Mouse (Mus musculus) T-helper 17 cell (primary cell): Measurements from ENCODE around the gene Adgre5.

Experiments used
- in situ Hi-C, 2 experiments: fragments of 300-600 bp; cut with MboI, MseI; formaldehyde crosslinking; loops; 1 replicate in 1 of 2; 2 replicates in 1 of 2; pipeline ENCODE4 v1.15.1; 2025; ENCODE audit warnings: high pct_unique_total_duplicates in 2 of 2

Gene Adgre5

GRCm38 (mm10) chr8:83740976-83741741 is at the start of gene Adgre5:
TSS of gene Adgre5 (minus strand) at chr8:83741326.
- in situ Hi-C loops: loop anchor here in 1 of 2 experiments (10.0 kb wide), 1 partner anchor 296 kb away; no protein-coding TSS in a partner anchor

- in situ Hi-C loops: no loop called here
These were observed 48.7 kb upstream of the Adgre5 start for GRCm38 (mm10) chr8:83789826-83790225.

DNA sequence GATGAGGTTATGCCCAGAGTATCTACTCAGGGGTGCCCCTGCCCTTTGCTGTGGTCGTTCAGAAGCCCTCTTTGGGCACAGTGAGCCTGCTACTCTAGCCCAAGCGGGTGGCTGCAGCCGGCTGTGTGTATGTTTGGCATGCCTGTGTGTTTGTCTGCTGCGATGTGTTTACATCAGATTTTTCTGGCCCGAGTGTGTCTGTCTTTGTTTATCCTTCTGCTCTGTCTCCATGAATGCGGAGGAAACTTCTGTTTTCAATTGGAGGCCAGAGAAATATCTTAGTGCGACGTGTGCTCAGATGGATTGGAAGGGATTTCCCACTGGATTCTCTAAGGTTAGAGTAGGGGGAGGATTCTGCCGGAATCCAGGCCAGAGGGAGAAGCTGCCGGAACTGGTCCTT is 43.9 kb upstream of the Adgre5 start:
- in situ Hi-C loops: no loop called here

DNA sequence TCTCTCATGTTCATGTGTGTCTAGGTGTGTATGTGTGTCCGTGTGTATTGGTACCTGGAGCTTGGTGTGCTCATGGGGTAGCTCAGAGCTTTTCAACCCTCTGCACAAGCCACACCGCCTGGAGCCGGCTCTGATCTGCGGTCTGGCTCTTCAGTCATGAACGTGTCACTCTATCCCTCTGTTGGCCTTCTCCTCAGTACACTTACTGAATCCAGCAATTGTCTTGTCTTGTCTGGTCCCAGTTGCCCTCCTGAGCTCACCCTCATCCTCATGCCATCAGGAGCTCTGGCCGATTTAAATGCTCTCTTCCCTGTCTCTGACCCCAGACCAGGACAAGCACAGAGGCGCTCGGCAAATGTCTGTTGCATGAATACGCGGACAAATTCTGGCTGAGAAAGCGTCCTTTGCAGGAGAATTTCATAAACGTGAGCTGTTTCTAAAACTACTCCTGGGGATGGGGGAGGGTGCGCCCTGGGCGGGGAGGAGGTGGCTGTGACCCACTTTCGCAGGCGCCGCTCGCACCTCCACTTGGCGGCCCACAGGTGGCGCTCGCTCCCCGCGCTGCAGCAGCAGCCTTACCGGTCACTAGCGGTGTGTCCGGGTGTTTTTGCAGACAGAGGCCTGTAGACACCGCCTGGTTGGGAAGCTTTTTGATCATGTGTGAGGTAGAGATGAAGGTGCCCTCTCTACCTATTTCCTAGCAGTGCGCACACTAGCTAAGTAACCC is 41.9 kb upstream of the Adgre5 start:
- in situ Hi-C loops: loop anchor here (5.0 kb wide), 4 partner anchors 61 to 174 kb away; partner anchors contain the start of genes Asf1b (in 1 of the 2) and Gm10644 (in 1 of the 2)

DNA sequence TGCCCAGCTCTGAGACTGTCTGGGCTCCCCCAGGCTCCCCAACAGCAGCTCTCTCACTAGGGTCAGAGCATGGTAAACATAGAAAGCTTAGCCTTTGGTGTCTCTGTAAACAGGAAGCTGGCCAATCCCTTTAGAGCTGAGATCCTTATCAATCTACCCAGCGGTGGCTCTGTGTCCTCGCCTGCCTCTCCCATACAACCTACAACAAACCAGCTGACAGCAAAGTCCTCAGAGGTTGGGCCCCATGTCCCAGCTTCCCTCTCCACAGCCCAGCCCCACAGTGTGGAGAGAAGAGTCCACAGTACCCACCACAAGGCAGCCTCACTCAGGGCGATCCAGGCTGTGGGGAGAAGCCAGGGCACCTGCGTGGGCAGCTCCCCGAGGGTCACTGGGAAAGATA is 38.5 kb upstream of the Adgre5 start:
- in situ Hi-C loops: loop anchor here (5.0 kb wide), 4 partner anchors 57 to 178 kb away; partner anchors contain the start of genes Asf1b (in 1 of the 2) and Gm10644 (in 1 of the 2)

- in situ Hi-C loops: no loop called here
These were observed 36.9 kb upstream of the Adgre5 start for GRCm38 (mm10) chr8:83778051-83778450.

DNA sequence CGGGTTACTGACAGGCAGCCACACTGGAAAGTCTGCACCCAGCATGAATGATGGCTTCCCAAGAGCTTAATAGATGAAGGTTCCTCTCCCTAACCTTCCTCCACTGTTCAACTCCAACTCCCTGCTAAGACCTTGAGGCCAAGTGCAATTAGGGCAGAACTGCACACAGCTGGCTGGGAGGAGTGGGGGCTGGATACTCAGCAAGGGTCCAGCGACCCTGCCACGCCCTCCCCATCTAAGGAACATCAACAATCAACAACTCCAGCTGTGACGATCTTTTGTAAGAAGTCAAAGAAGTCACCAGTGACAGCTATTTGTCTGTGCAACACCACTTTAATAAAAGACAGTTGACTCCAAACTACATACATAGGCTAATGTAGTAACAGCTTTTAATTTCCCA is 35.5 kb upstream of the Adgre5 start:
- in situ Hi-C loops: no loop called here

GRCm38 (mm10) chr8:83774221-83774620 is 33.1 kb upstream of the Adgre5 start:
- in situ Hi-C loops: no loop called here

GRCm38 (mm10) chr8:83773452-83773846 is 32.3 kb upstream of the Adgre5 start:
- in situ Hi-C loops: no loop called here

DNA sequence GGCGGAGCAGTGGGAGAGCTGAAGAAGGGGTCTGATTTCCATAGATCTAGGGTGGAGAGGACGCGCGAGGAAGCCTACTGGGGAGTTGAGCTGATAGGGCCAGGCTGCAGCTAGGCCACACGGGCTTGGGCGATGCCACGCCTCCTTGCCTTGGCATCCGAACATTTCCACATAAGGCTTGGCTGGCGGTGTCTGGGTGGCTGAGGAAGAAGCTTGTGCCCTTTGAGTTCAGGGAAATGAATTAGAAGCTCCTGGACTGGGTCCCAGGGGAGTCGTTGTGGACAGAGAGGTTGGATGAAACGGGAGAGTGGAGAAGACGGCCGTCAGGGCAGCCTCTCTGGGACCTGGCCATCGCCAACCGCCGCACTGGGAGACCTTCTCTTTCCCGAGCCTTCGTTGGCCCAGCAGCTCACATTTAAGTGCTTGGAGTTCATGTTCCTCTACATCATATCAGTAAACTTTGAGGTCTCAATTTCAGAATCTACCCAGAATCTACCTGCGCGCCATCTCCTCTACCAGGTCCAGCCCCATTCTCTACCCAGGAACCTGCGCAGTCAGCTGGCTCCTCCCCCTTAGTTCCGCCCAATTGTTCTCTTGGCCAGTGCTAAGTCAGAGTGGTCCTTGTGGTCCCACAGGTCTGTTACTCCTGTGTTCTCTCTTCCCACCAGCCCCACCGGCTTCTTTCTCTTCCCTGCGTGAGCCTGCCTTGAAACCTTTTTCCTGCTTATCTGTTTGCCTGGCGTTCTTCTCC is 31.8 kb upstream of the Adgre5 start:
- in situ Hi-C loops: no loop called here

- in situ Hi-C loops: no loop called here
These were observed 30.7 kb upstream of the Adgre5 start for GRCm38 (mm10) chr8:83771791-83772190.

DNA sequence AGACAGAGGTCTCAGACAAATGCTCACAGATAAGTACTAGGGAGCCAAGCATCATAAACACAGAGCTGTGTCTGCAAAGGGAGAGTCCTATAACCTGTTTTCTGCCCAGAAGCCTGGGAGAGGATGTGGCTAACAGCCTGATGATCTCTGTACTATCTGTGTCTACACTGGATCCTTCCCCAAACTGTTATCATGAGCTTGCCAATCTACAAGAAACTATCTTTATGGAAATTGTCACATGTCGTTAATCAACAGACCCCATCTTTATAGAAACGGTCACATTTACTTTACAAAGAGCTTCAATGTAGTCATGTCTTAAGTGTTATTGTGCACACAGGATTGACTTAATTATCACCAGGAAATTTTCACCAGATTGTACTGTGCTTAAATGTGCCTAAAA is 29.5 kb upstream of the Adgre5 start:
- in situ Hi-C loops: no loop called here

- in situ Hi-C loops: no loop called here
These were observed 28.6 kb upstream of the Adgre5 start for GRCm38 (mm10) chr8:83769720-83770119.

DNA sequence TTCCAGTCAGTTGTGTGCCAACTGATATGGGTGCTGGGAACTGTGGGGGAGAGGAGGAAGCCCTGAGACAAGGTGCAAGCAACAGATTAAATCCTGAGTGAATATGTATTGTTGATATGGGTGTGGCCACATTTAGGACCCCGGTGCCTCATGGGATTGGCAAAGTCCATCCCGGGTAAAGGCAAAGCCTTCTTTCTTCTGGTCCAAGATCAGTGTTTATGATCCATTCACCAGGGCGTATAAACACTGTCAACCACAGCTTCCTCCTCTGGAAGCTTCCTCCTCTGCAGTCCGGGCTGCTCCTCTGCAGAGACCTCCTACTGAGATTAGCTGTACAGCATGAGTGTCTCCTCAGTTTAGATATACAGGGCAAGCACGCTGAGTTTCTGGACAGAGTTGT is 27.4 kb upstream of the Adgre5 start:
- in situ Hi-C loops: no loop called here

DNA sequence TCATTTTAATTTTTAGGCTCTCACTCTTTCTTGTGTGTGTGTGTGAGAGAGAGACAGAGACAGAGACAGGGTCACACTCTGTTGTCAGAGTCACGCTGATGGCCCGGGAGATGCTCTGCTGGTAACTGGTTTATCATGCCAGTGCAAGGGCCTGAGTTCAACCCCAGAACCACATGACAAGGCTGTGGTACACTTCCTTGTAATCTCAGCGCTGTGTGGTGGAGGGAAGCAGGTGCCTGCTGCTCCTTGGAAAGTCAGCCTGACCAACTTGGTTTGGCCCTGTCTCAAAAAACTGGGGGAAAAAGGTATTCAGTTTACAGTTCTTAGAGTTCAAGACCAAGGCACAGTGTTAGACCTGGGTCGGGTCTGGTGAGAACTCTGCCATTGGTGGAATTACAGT is 26.3 kb upstream of the Adgre5 start:
- in situ Hi-C loops: no loop called here

DNA sequence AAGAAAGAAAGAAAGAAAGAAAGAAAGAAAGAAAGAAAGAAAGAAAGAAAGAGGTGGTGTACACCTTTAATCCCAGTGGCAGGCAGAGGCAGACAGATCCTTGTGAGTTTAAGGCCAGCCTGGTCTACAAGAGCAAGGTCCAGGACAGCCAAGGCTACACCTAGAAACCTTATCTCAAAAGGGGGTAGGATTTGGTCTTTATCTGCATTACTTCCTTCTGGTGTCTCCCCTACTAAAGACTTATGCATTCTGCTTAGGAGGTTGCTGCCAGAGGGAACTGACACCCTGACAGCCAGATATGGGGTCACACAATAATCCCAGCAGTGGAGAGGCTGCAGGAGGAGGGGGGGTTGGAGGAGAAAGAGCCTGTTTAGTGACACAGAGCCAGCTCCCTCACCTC is 24.5 kb upstream of the Adgre5 start:
- in situ Hi-C loops: no loop called here

GRCm38 (mm10) chr8:83764717-83765116 is 23.6 kb upstream of the Adgre5 start:
- in situ Hi-C loops: no loop called here

GRCm38 (mm10) chr8:83764116-83764515 is 23.0 kb upstream of the Adgre5 start:
- in situ Hi-C loops: no loop called here

DNA sequence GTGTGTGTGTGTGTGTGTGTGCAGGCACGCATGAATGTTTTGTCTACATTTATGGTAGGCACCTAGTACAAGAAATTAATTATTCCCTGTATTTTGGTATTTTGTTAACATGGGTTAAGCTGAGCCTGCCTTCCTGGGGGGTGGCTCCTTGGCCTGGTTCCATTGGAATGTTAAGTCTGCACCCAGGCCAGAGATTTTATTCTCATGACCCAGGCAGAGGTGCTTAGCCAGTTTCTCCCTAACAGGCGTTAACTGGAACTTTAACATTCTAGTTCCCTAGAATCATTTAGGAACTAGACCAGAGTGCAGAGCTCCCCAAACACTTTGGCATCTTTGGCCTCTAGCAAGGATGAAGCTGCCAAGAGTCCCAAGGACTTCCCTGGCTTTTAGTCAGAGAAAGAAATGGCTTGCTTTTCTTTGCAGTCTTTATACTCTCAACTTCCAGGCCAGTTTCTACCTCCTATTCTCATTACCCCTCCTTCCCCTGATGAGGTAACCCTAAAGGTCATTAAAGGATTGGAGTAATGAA is 18.2 kb upstream of the Adgre5 start:
- in situ Hi-C loops: no loop called here

- in situ Hi-C loops: no loop called here
These were observed 17.2 kb upstream of the Adgre5 start for GRCm38 (mm10) chr8:83758298-83758697.

DNA sequence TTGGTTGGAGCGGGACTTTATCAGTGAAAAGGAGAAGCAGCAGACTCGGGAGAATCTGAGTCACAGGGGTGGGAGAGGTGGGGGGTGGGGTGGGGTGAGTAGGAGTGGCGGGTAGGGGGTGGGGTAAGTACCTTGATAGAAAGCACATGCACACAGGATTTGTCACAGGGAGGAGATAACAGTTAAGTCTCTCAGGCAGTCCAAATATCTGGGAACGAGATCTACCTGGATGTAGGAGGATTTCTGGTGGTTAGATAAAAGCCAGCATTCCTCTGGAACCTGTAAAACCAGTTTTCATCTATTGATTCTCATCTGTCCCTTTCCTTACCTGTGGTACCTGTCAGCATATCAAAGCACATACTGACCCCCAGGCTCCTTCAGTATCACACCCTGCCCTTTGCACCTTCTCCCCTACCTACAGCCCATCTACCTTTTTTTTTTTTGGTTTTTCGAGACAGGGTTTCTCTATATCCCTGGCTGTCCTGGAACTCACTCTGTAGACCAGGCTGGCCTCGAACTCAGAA is 16.0 kb upstream of the Adgre5 start:
- in situ Hi-C loops: no loop called here

GRCm38 (mm10) chr8:83756273-83756672 is 15.1 kb upstream of the Adgre5 start:
- in situ Hi-C loops: no loop called here
